Mouse (Mus musculus) lung, postnatal 0 days (tissue): ENCODE measurements around the gene Zfp746.

Experiments used
- CTCF ChIP-seq: IDR thresholded peaks from 2 replicates; pipeline ENCODE4 v1.5.1; 2016; ENCODE audit warnings: antibody characterized with exemption, mild to moderate bottlenecking
- EP300 ChIP-seq: IDR thresholded peaks from 2 replicates; pipeline ENCODE4 v1.6.1; 2016; ENCODE audit warnings: antibody characterized with exemption, mild to moderate bottlenecking, control low read depth

DNA sequence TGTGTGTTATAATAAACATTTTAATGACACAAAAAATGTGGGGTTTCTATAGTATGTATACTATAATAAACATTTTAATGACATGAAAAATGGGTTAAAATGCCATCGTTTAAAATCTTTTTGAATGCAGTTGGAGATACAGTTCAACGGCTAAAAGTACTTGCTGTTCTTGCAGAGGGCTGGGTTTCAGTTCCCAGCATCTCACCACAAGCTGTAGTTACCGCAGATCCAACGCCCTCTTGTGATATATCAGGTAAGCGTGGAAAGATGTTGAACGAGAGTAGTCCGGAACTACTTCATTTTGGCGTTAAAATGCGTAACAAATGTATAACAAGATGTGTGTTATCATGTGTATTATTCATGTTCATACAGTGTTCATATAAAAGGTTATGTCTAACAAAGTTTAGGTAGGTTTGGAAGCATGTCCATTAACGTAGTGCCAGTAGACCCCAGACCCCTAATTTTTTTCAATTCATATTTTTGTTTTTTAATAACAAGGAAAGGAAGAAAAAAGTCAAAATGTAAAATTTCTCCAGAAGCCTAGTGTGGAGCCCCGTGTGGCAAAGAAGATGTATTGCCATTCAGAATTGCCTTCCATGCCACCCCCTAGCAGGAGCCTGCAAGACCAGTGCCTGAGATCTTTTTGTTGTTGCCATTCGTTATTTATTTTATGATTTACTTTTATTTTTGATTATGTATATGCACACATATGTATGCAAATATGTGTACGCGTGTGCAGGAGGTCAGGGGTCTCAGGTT is 743 bp upstream of the Zfp746 start:
- TF ChIP-seq CTCF (peak; percentile 16; the same call in 1 of the 2 replicates), EP300 (0 out of 2 replicates have a peak, but pooled peaks have one; percentile 5)
